Mouse (Mus musculus) liver, postnatal 0 days (tissue): ENCODE results near the gene Samd1. TPM values are rescaled to one million over a fixed set of nuclear protein-coding genes. Genes with fewer than 3 reads are reported as not detected.

Experiments used
- ATAC-seq: fragments of 200-750 bp; cut with Nextera tagmentation; 2 replicates; pipeline ENCODE4 v1.8.0; 2017; ENCODE audit warnings: mild to moderate bottlenecking, moderate library complexity
- DNase-seq: peaks from one replicate; pipeline ENCODE4 v3.0.0-alpha.2; 2016
- H3K27ac ChIP-seq: fragments of 300-500 bp; sonication (generic); 2 replicates; pipeline ENCODE4 v1.5.1; 2014; ENCODE audit warnings: antibody characterized with exemption, moderate library complexity, mild to moderate bottlenecking, low read depth
- H3K27me3 ChIP-seq: fragments of 300-500 bp; sonication (generic); 2 replicates; pipeline ENCODE4 v1.6.1; 2014; ENCODE audit warnings: low read length, control low read depth, mixed read lengths; ENCODE audit not compliant: insufficient read depth
- H3K36me3 ChIP-seq: fragments of 300-500 bp; sonication (generic); replicated peaks from 2 replicates; pipeline ENCODE4 v1.6.1; 2014; ENCODE audit warnings: mild to moderate bottlenecking, control low read depth, low read length, moderate library complexity, mixed read lengths; ENCODE audit not compliant: insufficient read depth
- H3K4me1 ChIP-seq: fragments of 300-500 bp; sonication (generic); 2 replicates; pipeline ENCODE4 v1.6.1; 2014; ENCODE audit warnings: antibody characterized with exemption, mild to moderate bottlenecking, control low read depth; ENCODE audit not compliant: insufficient read depth
- H3K4me2 ChIP-seq: fragments of 300-500 bp; sonication (generic); 2 replicates; pipeline ENCODE4 v1.6.1; 2014; ENCODE audit warnings: low read depth, mild to moderate bottlenecking, low read length, moderate library complexity, mixed read lengths
- H3K4me3 ChIP-seq: fragments of 300-500 bp; sonication (generic); 2 replicates; pipeline ENCODE4 v1.5.1; 2014; ENCODE audit warnings: low read depth, low read length
- H3K9ac ChIP-seq: fragments of 300-500 bp; sonication (generic); replicated peaks from 2 replicates; pipeline ENCODE4 v1.6.1; 2014; ENCODE audit warnings: mild to moderate bottlenecking, moderate library complexity
- H3K9me3 ChIP-seq: fragments of 300-500 bp; sonication (generic); 2 replicates; pipeline ENCODE4 v1.6.1; 2016; ENCODE audit warnings: mild to moderate bottlenecking, control low read depth, low read length, mixed read lengths
- CTCF ChIP-seq: sonication (generic); IDR thresholded peaks from 2 replicates; pipeline ENCODE4 v1.5.1; 2016; ENCODE audit warnings: antibody characterized with exemption, low read depth
- EP300 ChIP-seq: IDR thresholded peaks from 2 replicates; pipeline ENCODE4 v1.6.1; 2016; ENCODE audit warnings: antibody characterized with exemption, low read depth, mild to moderate bottlenecking
- WGBS: fragments of 180-500 bp; shearing (Covaris S2); extraction: QIAGEN DNeasy Blood & Tissue Kit; methylation state at CpG from one replicate; pipeline ENCODE4 v1.1.7; 2014; ENCODE audit not compliant: insufficient replicate concordance; 5-methylcytosine and 5-hydroxymethylcytosine counted together
- polyA plus RNA-seq: library from polyadenylated mRNA; unstranded; fragments of >200 nt; fragmentation: Nextera tagmentation; extraction: Ambion mirVana; gene quantifications from 2 replicates; pipeline ENCODE4 v1.2.1, GENCODE M21; 2015

Samd1 gene
- polyA plus RNA-seq, 1 experiment from 2014 or later = 3.5 TPM

- no peak for TF ChIP-seq EP300
- no peak overlapping the region for H3K27ac ChIP-seq
- no peak overlapping the region for H3K4me3 ChIP-seq
- whole genome bisulfite sequencing = 76% methylated on average over 5 of the region's 5 CpGs
- H3K27me3 ChIP-seq = peaks cover 21% of the 10 kb centered on the region
- no peak overlapping the region for H3K9ac ChIP-seq
- no peak for DNase-seq
- H3K4me2 ChIP-seq = no peak overlapping the region
- ATAC-seq = no peak
- H3K36me3 ChIP-seq = no peaks in the 10 kb centered on the region
- no peaks in the 10 kb centered on the region for H3K9me3 ChIP-seq
- H3K4me1 ChIP-seq = peaks cover 3% of the 10 kb centered on the region; the same call in 1 of the 2 replicates
Observed at GRCm38 (mm10) chr8:84038015-84038414, 40.5 kb downstream of the Samd1 start.

GRCm38 (mm10) chr8:84039050-84039449 is 41.6 kb downstream of the Samd1 start:
- Histone ChIP-seq H3K4me2 (no peak overlapping the region), H3K4me3 (no peak overlapping the region), H3K27me3 (peaks cover 32% of the 10 kb centered on the region), H3K9me3 (no peaks in the 10 kb centered on the region), H3K36me3 (no peaks in the 10 kb centered on the region), H3K9ac (no peak overlapping the region), H3K4me1 (peaks cover 3% of the 10 kb centered on the region; the same call in 1 of the 2 replicates), H3K27ac (no peak overlapping the region)
- ATAC-seq = no peak
- 7% methylated on average over 5 of the region's 5 CpGs for WGBS
- peak; percentile 90 for TF ChIP-seq CTCF
- TF ChIP-seq EP300 = no peak
- DNase-seq = peak; percentile 80

- peak within 1 kb of the TSS; percentile 67 for H3K4me2 ChIP-seq
- no peak within 1 kb of the TSS for H3K27ac ChIP-seq
- peaks cover 3% of the 10 kb centered on the region; the same call in 1 of the 2 replicates for H3K4me1 ChIP-seq
- ATAC-seq = peak; percentile 73
- 3% methylated on average over 38 of the region's 40 CpGs for WGBS
- peak within 1 kb of the TSS; percentile 41 for H3K4me3 ChIP-seq
- no peaks in the 10 kb centered on the region for H3K9me3 ChIP-seq
- TF ChIP-seq EP300 (no peak), CTCF (peak; percentile 78)
- no peaks in the 10 kb centered on the region for H3K36me3 ChIP-seq
- peak within 1 kb of the TSS; percentile 35; the same call in 1 of the 2 replicates for H3K9ac ChIP-seq
- H3K27me3 ChIP-seq = peaks cover 44% of the 10 kb centered on the region
- DNase-seq = peak; percentile 74
Observed at GRCm38 (mm10) chr8:84042066-84042947, 44.8 kb downstream of the Samd1 start, which contains the start of gene Il27ra. Il27ra (minus strand) TSS chr8:84042589.

- peak overlapping the region; percentile 41 for H3K4me3 ChIP-seq
Observed at GRCm38 (mm10) chr8:84042948-84043342, 45.5 kb downstream of the Samd1 start.

GRCm38 (mm10) chr8:84044103-84044502 is 46.6 kb downstream of the Samd1 start:
- no peak for ATAC-seq
- peaks cover 3% of the 10 kb centered on the region; the same call in 1 of the 2 replicates for H3K4me1 ChIP-seq
- no peak for TF ChIP-seq EP300
- TF ChIP-seq CTCF = peak; percentile 15; the same call in 1 of the 2 replicates
- 21% methylated on average over 7 of the region's 7 CpGs for WGBS
- no peak overlapping the region for H3K9ac ChIP-seq
- no peak overlapping the region for H3K27ac ChIP-seq
- no peak overlapping the region for H3K4me2 ChIP-seq
- H3K36me3 ChIP-seq = no peaks in the 10 kb centered on the region
- no peak overlapping the region for H3K4me3 ChIP-seq
- H3K27me3 ChIP-seq = peaks cover 44% of the 10 kb centered on the region
- DNase-seq = no peak
- H3K9me3 ChIP-seq = no peaks in the 10 kb centered on the region

More at GRCm38 (mm10) chr8:84042948-84043342, 45.5 kb downstream of the Samd1 start:
- DNase-seq (no peak), ATAC-seq (no peak)
- Histone ChIP-seq H3K4me1 (peaks cover 3% of the 10 kb centered on the region; the same call in 1 of the 2 replicates), H3K27me3 (peaks cover 44% of the 10 kb centered on the region), H3K9me3 (no peaks in the 10 kb centered on the region), H3K9ac (no peak overlapping the region), H3K36me3 (no peaks in the 10 kb centered on the region), H3K4me2 (peak overlapping the region; percentile 67), H3K27ac (no peak overlapping the region)
- WGBS = 42% methylated on average over 12 of the region's 12 CpGs
- TF ChIP-seq EP300 (no peak), CTCF (no peak)

GRCm38 (mm10) chr8:84044900-84045299 is 47.4 kb downstream of the Samd1 start, which contains the start of gene Rln3:
Rln3 (minus strand) TSS chr8:84045000.
- Histone ChIP-seq H3K27ac (no peak within 1 kb of the TSS), H3K4me3 (no peak within 1 kb of the TSS), H3K4me1 (peaks cover 3% of the 10 kb centered on the region; the same call in 1 of the 2 replicates), H3K9ac (no peak within 1 kb of the TSS), H3K27me3 (peaks cover 44% of the 10 kb centered on the region), H3K9me3 (no peaks in the 10 kb centered on the region), H3K36me3 (no peaks in the 10 kb centered on the region), H3K4me2 (no peak within 1 kb of the TSS)
- TF ChIP-seq EP300 = no peak
- no peak for TF ChIP-seq CTCF
- 25% methylated on average over 9 of the region's 9 CpGs for WGBS
- ATAC-seq = no peak
- no peak for DNase-seq
